Mouse (Mus musculus): ENCODE data around the gene Get4. TPM values are rescaled to one million over a fixed set of nuclear protein-coding genes. Genes with fewer than 3 reads are reported as not detected.

Get4 gene
- polyA plus RNA-seq (2015; fragmentation: Nextera tagmentation; extraction: Ambion mirVana): 133 and 135 TPM in 2 replicates

DNA sequence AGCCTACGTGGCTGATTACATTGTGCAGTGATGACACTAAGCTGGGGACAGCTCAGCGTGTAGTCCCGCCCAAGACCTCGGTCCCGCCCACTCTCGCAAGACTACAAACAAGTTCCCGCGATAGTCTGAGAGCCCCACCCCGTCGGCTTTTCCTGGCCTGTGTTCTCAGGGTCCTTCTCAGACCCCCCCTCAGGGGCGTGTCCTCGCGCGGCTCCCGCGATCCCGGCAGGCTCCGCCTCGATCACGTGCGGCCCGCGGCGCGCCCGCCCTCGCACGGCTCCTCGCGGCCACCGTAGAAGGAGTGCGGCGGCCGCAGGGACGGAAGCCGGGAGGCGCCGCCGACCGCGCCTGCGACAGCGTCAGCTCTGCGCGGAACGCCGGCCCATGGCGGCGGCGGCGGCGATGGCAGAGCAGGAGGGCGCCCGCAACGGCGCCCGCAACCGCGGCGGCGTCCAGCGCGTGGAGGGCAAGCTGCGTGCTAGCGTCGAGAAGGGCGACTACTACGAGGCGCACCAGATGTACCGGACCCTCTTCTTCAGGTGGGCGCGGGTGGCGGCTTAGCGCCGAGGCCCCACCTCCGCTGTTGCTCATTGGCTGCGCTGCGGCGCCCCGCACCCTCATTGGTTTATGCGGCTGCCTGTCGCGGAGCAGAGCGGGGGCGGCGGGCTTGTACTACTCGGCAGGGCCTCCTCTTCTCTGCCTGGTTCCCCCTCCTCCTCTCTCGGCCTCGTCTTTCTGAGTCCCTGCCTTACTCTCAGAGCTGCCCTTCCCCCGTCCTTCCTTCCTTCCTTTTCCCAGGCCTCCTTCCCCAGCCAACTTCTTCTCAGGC lies at the start of gene Get4:
Get4 (plus strand) TSS at position 244 of the 829 bp plus-strand sequence.
- under 1% methylated on average over 72 of the region's 90 CpGs for WGBS
- peaks cover 17% of the 10 kb centered on the region for H3K4me1 ChIP-seq (replicated peaks; ENCODE audit: control insufficient read depth, insufficient read depth, low read length)
- peak within 1 kb of the TSS; percentile 81 for H3K4me3 ChIP-seq (replicated peaks; ENCODE audit: low read length)
- no peaks in the 10 kb centered on the region for H3K9me3 ChIP-seq (ENCODE audit: control insufficient read depth, low read length)
- H3K4me2 ChIP-seq (ENCODE audit: low read length): peak within 1 kb of the TSS; percentile 95
- peak within 1 kb of the TSS; percentile 92 for H3K27ac ChIP-seq (ENCODE audit: low read length)
- no peaks in the 10 kb centered on the region for H3K27me3 ChIP-seq (replicated peaks; ENCODE audit: control insufficient read depth, insufficient read depth, low read length)
- ATAC-seq: peak; percentile 97
- H3K36me3 ChIP-seq (ENCODE audit: control insufficient read depth, insufficient read depth): peaks cover 12% of the 10 kb centered on the region
- H3K9ac ChIP-seq (replicated peaks; ENCODE audit: low read depth, low read length): peak within 1 kb of the TSS; percentile 83

- Histone ChIP-seq H3K4me3 (replicated peaks; ENCODE audit: low read length) (no peak overlapping the region), H3K36me3 (ENCODE audit: control insufficient read depth, insufficient read depth) (no peaks in the 10 kb centered on the region), H3K9ac (replicated peaks; ENCODE audit: low read depth, low read length) (no peak overlapping the region), H3K9me3 (ENCODE audit: control insufficient read depth, low read length) (no peaks in the 10 kb centered on the region), H3K4me1 (replicated peaks; ENCODE audit: control insufficient read depth, insufficient read depth, low read length) (peaks cover 22% of the 10 kb centered on the region), H3K27ac (ENCODE audit: low read length) (no peak overlapping the region), H3K27me3 (replicated peaks; ENCODE audit: control insufficient read depth, insufficient read depth, low read length) (no peaks in the 10 kb centered on the region), H3K4me2 (ENCODE audit: low read length) (no peak overlapping the region)
- ATAC-seq: no peak
- 91% methylated on average over 5 of the region's 5 CpGs for WGBS
Observed at GRCm38 (mm10) chr5:139203312-139203711, 48.8 kb upstream of the Get4 start.

DNA sequence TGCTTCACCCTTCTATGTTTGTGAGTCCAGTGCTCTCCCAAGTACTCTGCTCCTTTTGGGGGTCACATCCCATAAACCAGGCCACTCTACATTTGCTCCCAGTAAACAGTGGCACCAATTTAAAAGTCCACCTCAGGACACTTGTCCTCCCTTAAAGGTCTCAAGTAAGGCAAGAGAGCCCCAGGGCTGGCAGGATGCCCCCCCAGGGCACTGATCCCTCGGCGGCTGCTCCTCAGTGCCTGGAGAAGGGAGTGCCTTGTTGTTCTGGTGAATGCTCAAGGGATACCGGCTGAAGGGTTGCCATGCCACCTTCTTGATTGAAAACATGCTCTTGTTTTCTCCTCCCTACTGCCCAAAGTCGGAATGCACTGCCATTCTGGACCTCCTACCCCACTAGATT lies 46.0 kb upstream of the Get4 start:
- WGBS: 62% methylated on average over 4 of the region's 4 CpGs
- Histone ChIP-seq H3K4me2 (ENCODE audit: low read length) (no peak overlapping the region), H3K36me3 (ENCODE audit: control insufficient read depth, insufficient read depth) (0 out of 2 replicates have a peak, but pooled peaks cover 2% of the 10 kb centered on the region), H3K27ac (ENCODE audit: low read length) (no peak overlapping the region), H3K9me3 (ENCODE audit: control insufficient read depth, low read length) (no peaks in the 10 kb centered on the region), H3K4me3 (replicated peaks; ENCODE audit: low read length) (no peak overlapping the region), H3K27me3 (replicated peaks; ENCODE audit: control insufficient read depth, insufficient read depth, low read length) (no peaks in the 10 kb centered on the region), H3K9ac (replicated peaks; ENCODE audit: low read depth, low read length) (no peak overlapping the region), H3K4me1 (replicated peaks; ENCODE audit: control insufficient read depth, insufficient read depth, low read length) (peaks cover 15% of the 10 kb centered on the region)
- ATAC-seq: no peak

DNA sequence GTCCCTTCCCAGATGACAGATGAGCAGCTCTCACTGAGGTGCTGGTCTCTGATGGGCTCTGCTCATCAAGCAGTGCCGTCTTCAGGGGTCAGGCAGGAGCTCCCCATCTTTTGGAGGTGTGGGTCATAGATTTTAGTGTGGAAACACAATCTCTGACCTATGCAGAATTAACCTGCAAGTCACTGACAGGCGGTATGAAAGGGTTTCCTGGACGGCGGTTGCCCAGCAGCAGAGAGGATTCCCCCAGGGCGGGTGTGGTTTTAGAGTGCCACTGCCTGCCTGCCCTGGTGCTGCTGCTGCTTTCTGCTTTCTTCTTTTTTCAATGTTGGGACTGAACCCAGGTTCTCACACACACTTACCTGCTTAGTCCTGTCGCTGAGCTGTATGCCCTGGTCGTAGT lies 45.6 kb upstream of the Get4 start:
- Histone ChIP-seq H3K36me3 (ENCODE audit: control insufficient read depth, insufficient read depth) (0 out of 2 replicates have a peak, but pooled peaks cover 2% of the 10 kb centered on the region), H3K27ac (ENCODE audit: low read length) (no peak overlapping the region), H3K4me2 (ENCODE audit: low read length) (no peak overlapping the region), H3K4me3 (replicated peaks; ENCODE audit: low read length) (no peak overlapping the region), H3K9ac (replicated peaks; ENCODE audit: low read depth, low read length) (no peak overlapping the region), H3K27me3 (replicated peaks; ENCODE audit: control insufficient read depth, insufficient read depth, low read length) (no peaks in the 10 kb centered on the region), H3K4me1 (replicated peaks; ENCODE audit: control insufficient read depth, insufficient read depth, low read length) (peaks cover 10% of the 10 kb centered on the region), H3K9me3 (ENCODE audit: control insufficient read depth, low read length) (no peaks in the 10 kb centered on the region)
- ATAC-seq: no peak
- WGBS: 73% methylated on average over 7 of the region's 7 CpGs

GRCm38 (mm10) chr5:139208183-139208582 lies 43.9 kb upstream of the Get4 start:
- H3K4me2 ChIP-seq (ENCODE audit: low read length): no peak overlapping the region
- H3K36me3 ChIP-seq (ENCODE audit: control insufficient read depth, insufficient read depth): 0 out of 2 replicates have a peak, but pooled peaks cover 2% of the 10 kb centered on the region
- no peak overlapping the region for H3K27ac ChIP-seq (ENCODE audit: low read length)
- no peaks in the 10 kb centered on the region for H3K9me3 ChIP-seq (ENCODE audit: control insufficient read depth, low read length)
- H3K27me3 ChIP-seq (replicated peaks; ENCODE audit: control insufficient read depth, insufficient read depth, low read length): no peaks in the 10 kb centered on the region
- no peak overlapping the region for H3K9ac ChIP-seq (replicated peaks; ENCODE audit: low read depth, low read length)
- H3K4me1 ChIP-seq (replicated peaks; ENCODE audit: control insufficient read depth, insufficient read depth, low read length): peaks cover 3% of the 10 kb centered on the region
- no peak overlapping the region for H3K4me3 ChIP-seq (replicated peaks; ENCODE audit: low read length)
- no peak for ATAC-seq

DNA sequence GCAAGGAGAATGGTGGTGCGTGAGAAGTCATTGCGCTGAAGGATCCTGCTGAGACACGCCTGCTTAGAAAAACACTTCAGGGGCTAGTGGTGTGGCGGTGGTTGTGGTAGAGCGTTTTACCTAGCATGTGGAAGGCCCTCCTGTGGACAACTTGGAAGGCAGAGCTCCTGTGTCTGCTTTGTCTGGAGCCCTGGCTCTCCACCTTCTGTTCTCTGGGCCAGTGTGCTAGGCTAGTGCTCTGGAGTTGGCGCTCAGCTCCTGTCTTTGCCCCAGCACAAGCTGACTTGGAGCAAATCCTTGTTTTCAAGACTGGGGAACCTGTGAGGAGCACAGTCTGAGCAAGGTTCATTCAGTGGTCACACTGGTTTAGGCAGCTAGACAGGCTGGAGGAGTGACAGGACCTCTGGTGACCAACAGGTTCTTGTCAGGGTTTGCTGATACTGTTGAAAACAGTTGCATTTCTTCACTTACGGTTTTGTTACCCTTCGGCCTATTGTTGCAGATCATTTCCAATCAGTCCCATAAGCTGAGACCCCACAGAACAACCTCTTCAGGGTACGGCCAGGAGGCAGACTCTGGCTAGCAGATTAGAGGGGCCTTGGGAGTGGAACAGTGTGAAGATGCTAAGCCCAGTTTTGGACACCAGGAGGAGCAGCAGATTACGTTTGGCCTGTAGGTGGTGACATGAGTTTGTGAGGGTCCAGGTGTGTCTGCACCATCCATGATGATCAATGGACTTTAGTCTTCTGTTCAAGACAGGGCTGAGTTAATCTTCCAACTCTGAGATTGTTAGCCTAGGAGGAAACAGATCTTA lies 43.0 kb upstream of the Get4 start:
- H3K4me2 ChIP-seq (ENCODE audit: low read length): no peak overlapping the region
- no peak overlapping the region for H3K27ac ChIP-seq (ENCODE audit: low read length)
- 0 out of 2 replicates have a peak, but pooled peaks cover 2% of the 10 kb centered on the region for H3K36me3 ChIP-seq (ENCODE audit: control insufficient read depth, insufficient read depth)
- 90% methylated on average over 10 of the region's 10 CpGs for WGBS
- no peak overlapping the region for H3K4me3 ChIP-seq (replicated peaks; ENCODE audit: low read length)
- ATAC-seq: no peak
- H3K9me3 ChIP-seq (ENCODE audit: control insufficient read depth, low read length): no peaks in the 10 kb centered on the region
- H3K9ac ChIP-seq (replicated peaks; ENCODE audit: low read depth, low read length): no peak overlapping the region
- H3K4me1 ChIP-seq (replicated peaks; ENCODE audit: control insufficient read depth, insufficient read depth, low read length): peaks cover 3% of the 10 kb centered on the region
- no peaks in the 10 kb centered on the region for H3K27me3 ChIP-seq (replicated peaks; ENCODE audit: control insufficient read depth, insufficient read depth, low read length)

DNA sequence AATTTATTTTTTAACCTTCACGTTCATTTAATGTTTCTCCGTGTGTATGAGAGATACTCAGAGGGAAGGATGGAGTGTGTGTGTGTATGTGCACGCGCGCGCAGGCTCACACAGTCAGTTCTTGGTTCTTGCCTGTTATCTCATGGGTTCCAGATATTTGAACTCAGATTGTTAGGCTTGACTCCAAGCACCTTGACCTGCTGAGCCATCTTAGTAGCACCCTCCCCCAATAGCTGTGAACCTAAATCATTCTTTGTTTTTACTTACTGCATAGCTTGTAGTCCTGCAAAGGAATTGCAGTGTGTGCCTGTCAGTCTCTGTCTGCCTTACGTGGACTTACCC lies 42.5 kb upstream of the Get4 start:
- H3K4me2 ChIP-seq (ENCODE audit: low read length): no peak overlapping the region
- no peaks in the 10 kb centered on the region for H3K27me3 ChIP-seq (replicated peaks; ENCODE audit: control insufficient read depth, insufficient read depth, low read length)
- H3K9ac ChIP-seq (replicated peaks; ENCODE audit: low read depth, low read length): no peak overlapping the region
- WGBS: 94% methylated on average over 7 of the region's 7 CpGs
- 0 out of 2 replicates have a peak, but pooled peaks cover 2% of the 10 kb centered on the region for H3K36me3 ChIP-seq (ENCODE audit: control insufficient read depth, insufficient read depth)
- no peak overlapping the region for H3K27ac ChIP-seq (ENCODE audit: low read length)
- H3K9me3 ChIP-seq (ENCODE audit: control insufficient read depth, low read length): no peaks in the 10 kb centered on the region
- H3K4me1 ChIP-seq (replicated peaks; ENCODE audit: control insufficient read depth, insufficient read depth, low read length): peaks cover 3% of the 10 kb centered on the region
- no peak overlapping the region for H3K4me3 ChIP-seq (replicated peaks; ENCODE audit: low read length)
- ATAC-seq: no peak

GRCm38 (mm10) chr5:139211737-139212385 lies 40.3 kb upstream of the Get4 start:
- ATAC-seq: no peak
- no peak overlapping the region for H3K9ac ChIP-seq (replicated peaks; ENCODE audit: low read depth, low read length)
- peaks cover 6% of the 10 kb centered on the region; the same call in 1 of the 2 replicates for H3K36me3 ChIP-seq (ENCODE audit: control insufficient read depth, insufficient read depth)
- WGBS: 79% methylated on average over 11 of the region's 11 CpGs
- H3K9me3 ChIP-seq (ENCODE audit: control insufficient read depth, low read length): no peaks in the 10 kb centered on the region
- H3K27me3 ChIP-seq (replicated peaks; ENCODE audit: control insufficient read depth, insufficient read depth, low read length): no peaks in the 10 kb centered on the region
- H3K4me3 ChIP-seq (replicated peaks; ENCODE audit: low read length): no peak overlapping the region
- peaks cover 3% of the 10 kb centered on the region for H3K4me1 ChIP-seq (replicated peaks; ENCODE audit: control insufficient read depth, insufficient read depth, low read length)
- no peak overlapping the region for H3K27ac ChIP-seq (ENCODE audit: low read length)
- H3K4me2 ChIP-seq (ENCODE audit: low read length): no peak overlapping the region

GRCm38 (mm10) chr5:139214298-139214697 lies 37.8 kb upstream of the Get4 start:
- Histone ChIP-seq H3K9ac (replicated peaks; ENCODE audit: low read depth, low read length) (no peak overlapping the region), H3K4me1 (replicated peaks; ENCODE audit: control insufficient read depth, insufficient read depth, low read length) (peaks cover 3% of the 10 kb centered on the region), H3K27me3 (replicated peaks; ENCODE audit: control insufficient read depth, insufficient read depth, low read length) (no peaks in the 10 kb centered on the region), H3K4me2 (ENCODE audit: low read length) (no peak overlapping the region), H3K27ac (ENCODE audit: low read length) (no peak overlapping the region), H3K9me3 (ENCODE audit: control insufficient read depth, low read length) (no peaks in the 10 kb centered on the region), H3K36me3 (ENCODE audit: control insufficient read depth, insufficient read depth) (peaks cover 6% of the 10 kb centered on the region; the same call in 1 of the 2 replicates), H3K4me3 (replicated peaks; ENCODE audit: low read length) (no peak overlapping the region)
- ATAC-seq: no peak
